Mouse (Mus musculus) bone marrow, adult 2 months (tissue): ENCODE measurements at regions not wholly inside any gene's neighbourhood (a gene's known extent, or its start where the extent isn't known, plus 50 kb on each side); places are given as distances from the start of the nearest gene placed in this dataset.

Source experiments
- CTCF ChIP-seq: fragments of 200-500 bp; IDR thresholded peaks from 2 replicates; pipeline ENCODE4 v1.5.1; 2011; ENCODE audit warnings: low read length, control low read depth; ENCODE audit not compliant: control insufficient read depth, insufficient read depth
- POLR2A ChIP-seq: fragments of 200-500 bp; IDR thresholded peaks from 2 replicates; pipeline ENCODE4 v1.6.1; 2011; ENCODE audit warnings: low read depth, mild to moderate bottlenecking, control low read depth, low read length, borderline replicate concordance; ENCODE audit not compliant: control insufficient read depth

DNA sequence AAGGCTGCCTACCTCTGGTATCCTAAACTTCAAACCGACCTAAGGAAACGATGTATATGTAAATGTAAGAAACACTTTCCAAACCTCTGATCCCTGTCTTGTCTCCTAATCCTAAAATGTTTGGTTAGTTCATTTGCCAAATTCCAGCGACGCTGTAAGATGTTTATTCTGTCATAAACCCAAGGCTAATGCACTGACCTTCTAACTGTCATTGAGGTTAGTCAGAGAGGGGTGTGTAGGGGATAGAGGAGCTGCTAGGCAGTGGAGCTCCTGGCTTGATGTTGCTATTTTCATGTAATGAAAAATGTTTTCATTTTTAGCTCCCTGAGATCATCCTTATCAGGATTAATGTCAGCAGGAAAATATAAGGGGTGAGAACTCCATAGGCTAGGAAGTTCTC is 335.8 kb upstream of the Rasgrp1 start:
- TF ChIP-seq CTCF (no peak), POLR2A (no peak)
